Comparison of ENCODE assay signal across 36 mouse cellular contexts in the genomic region with DNA sequence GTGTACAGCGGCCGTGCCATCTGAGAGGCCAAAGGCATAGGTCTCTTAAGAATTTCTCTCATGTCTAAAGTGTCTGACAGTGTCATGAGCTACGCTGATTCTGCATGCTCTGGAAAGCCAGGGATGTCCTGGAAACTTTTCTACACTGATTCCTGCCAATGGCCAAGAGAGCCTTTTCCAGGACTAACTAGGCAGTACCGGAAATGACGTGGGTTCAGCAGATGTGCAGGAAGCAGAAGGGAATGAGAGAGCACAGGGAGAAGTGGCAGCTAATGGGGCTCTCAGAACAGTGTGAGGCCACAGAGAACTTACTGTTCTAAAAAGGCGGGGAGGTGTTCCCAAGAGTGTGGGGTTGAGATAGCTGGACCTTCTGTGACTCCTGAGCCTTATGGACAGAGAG. TPM values are rescaled to one million over a fixed set of nuclear protein-coding genes. Genes with fewer than 3 reads are reported as not detected.
A peak's percentile ranks its signal among the peaks of the same experiment; 100 is the strongest.
DNase-seq lines count a peak whose midpoint lies in the region; ATAC-seq and TF ChIP-seq lines count a peak whose summit lies in the region.
"Had no signal": no experiment of that assay in that cellular context is flagged by ENCODE, and none has a peak within 500 bp of the region (broad histone marks: within the 10 kb centered on the region; RNA-seq: fewer than 3 reads in every experiment).

No protein-coding gene starts in this region.

- intact Hi-C loops in heart, adult 2 months (cut with DNase I) = no loop called here

- no peaks in the 10 kb centered on the region for H3K27me3 ChIP-seq in heart, adult 2 months (ENCODE audit: control insufficient read depth, insufficient read depth, low read length)
- no peaks in the 10 kb centered on the region for H3K27me3 ChIP-seq in heart, embryonic 11.5 days (ENCODE audit: control insufficient read depth, insufficient read depth, low read length)
- H3K27me3 ChIP-seq: embryonic facial prominence, embryonic 12.5 days; heart, embryonic 13.5 days; hindbrain, embryonic 15.5 days; kidney, embryonic 15.5 days; limb, embryonic 13.5 days; neural tube, embryonic 12.5 days had no signal

- no peaks in the 10 kb centered on the region for H3K36me3 ChIP-seq in heart, adult 2 months (ENCODE audit: control insufficient read depth, insufficient read depth, low read length)
- no peaks in the 10 kb centered on the region for H3K36me3 ChIP-seq in heart, embryonic 11.5 days (ENCODE audit: control insufficient read depth, insufficient read depth, low read length)
- H3K36me3 ChIP-seq: embryonic facial prominence, embryonic 12.5 days; G1E; hindbrain, embryonic 10.5 days; hindbrain, embryonic 15.5 days; kidney, embryonic 15.5 days; limb, embryonic 13.5 days; midbrain, embryonic 12.5 days; neural tube, embryonic 12.5 days had no signal

- TF ChIP-seq CTCF in heart, adult 2 months (IDR thresholded peaks at IDR 0.05) = no peak

- no peak overlapping the region for H3K4me2 ChIP-seq in heart, embryonic 11.5 days
- H3K4me2 ChIP-seq: embryonic facial prominence, embryonic 12.5 days; heart, embryonic 13.5 days; hindbrain, embryonic 15.5 days; kidney, embryonic 15.5 days; limb, embryonic 13.5 days; liver, embryonic 11.5 days; midbrain, embryonic 12.5 days; neural tube, embryonic 12.5 days had no signal

- no peaks in the 10 kb centered on the region for H3K79me2 ChIP-seq in heart, adult 2 months (replicated peaks; ENCODE audit: control insufficient read depth, insufficient read depth, low read length)

- WGBS in heart, adult 2 months = 65% methylated on average over 6 of the region's 6 CpGs
- WGBS in heart, embryonic 11.5 days (ENCODE audit: insufficient replicate concordance) = 82% methylated on average over 6 of the region's 6 CpGs

- H3K27ac ChIP-seq in heart, adult 2 months = no peak overlapping the region; the same call in 1 of the 2 replicates
- H3K27ac ChIP-seq in heart, embryonic 11.5 days (ENCODE audit: low read depth, low read length) = no peak overlapping the region
- H3K27ac ChIP-seq: embryonic facial prominence, embryonic 12.5 days; heart, embryonic 13.5 days; hindbrain, embryonic 10.5 days; hindbrain, embryonic 15.5 days; kidney, embryonic 15.5 days; left cerebral cortex, adult 2 months; limb, embryonic 13.5 days; midbrain, embryonic 12.5 days; neural tube, embryonic 12.5 days had no signal

- H3K9ac ChIP-seq in heart, adult 2 months (ENCODE audit: low read depth, low read length) = no peak overlapping the region
- H3K9ac ChIP-seq in heart, embryonic 11.5 days (ENCODE audit: low read depth, low read length) = no peak overlapping the region
- H3K9ac ChIP-seq: embryonic facial prominence, embryonic 12.5 days; heart, embryonic 13.5 days; hindbrain, embryonic 15.5 days; kidney, embryonic 15.5 days; limb, embryonic 13.5 days; midbrain, embryonic 12.5 days; neural tube, embryonic 12.5 days had no signal

- peaks cover 2% of the 10 kb centered on the region for H3K4me1 ChIP-seq in heart, adult 2 months (ENCODE audit: control insufficient read depth, insufficient read depth, low read length)
- H3K4me1 ChIP-seq in heart, embryonic 11.5 days (ENCODE audit: control insufficient read depth, insufficient read depth, low read length) = peaks cover 3% of the 10 kb centered on the region; the same call in 1 of the 2 replicates
- H3K4me1 ChIP-seq: embryonic facial prominence, embryonic 12.5 days had no signal

- ATAC-seq in heart, embryonic 11.5 days (replicated peaks; ENCODE audit: insufficient number of reproducible peaks, low FRiP score, low TSS enrichment) = no peak
- no peak for ATAC-seq in megakaryocyte, adult 5-6 weeks (ENCODE audit: poor library complexity, severe bottlenecking)
- ATAC-seq: forebrain, embryonic 14.5 days; inflammation-experienced regulatory T-cells, adult 6 months had no signal

- peak; percentile 71 for DNase-seq in gastrocnemius, adult 18-20 months (ENCODE audit: low spot score)
- no peak for DNase-seq in gastrocnemius, adult 8-10 months (ENCODE audit: low spot score in 2 of 2)
- DNase-seq in heart, adult 2 months = peak in 1 of 2 experiments; percentile 43
- DNase-seq in lung, postnatal 36 days = peak; percentile 21
- no peak for DNase-seq in lung, postnatal 14 days
- DNase-seq: adrenal gland, postnatal 14 days; cerebellum, adult 11-12 months; cerebellum, adult 9-11 months; embryo, embryonic 11 days; right cerebral cortex, adult 18-20 months; right cerebral cortex, postnatal 4 days; thymus, adult 2 months; thymus, postnatal 4 days had no signal

- 0 out of 2 replicates have a peak, but pooled peaks have one; percentile 13 for TF ChIP-seq EP300 in heart, adult 2 months (IDR thresholded peaks at IDR 0.05; ENCODE audit: insufficient read depth, low read depth, low read length)

- H3K4me3 ChIP-seq in heart, adult 2 months = no peak overlapping the region
- no peak overlapping the region for H3K4me3 ChIP-seq in heart, embryonic 11.5 days (ENCODE audit: low read depth, low read length)
- H3K4me3 ChIP-seq: embryonic facial prominence, embryonic 12.5 days; heart, embryonic 13.5 days; hindbrain, embryonic 10.5 days; hindbrain, embryonic 15.5 days; kidney, embryonic 15.5 days; layer of hippocampus, adult 2 months; left cerebral cortex, adult 2 months; limb, embryonic 13.5 days; megakaryocyte, embryonic 14.5 days; midbrain, embryonic 12.5 days; myocyte; neural tube, embryonic 12.5 days had no signal

- no peaks in the 10 kb centered on the region for H3K9me3 ChIP-seq in heart, embryonic 11.5 days (replicated peaks; ENCODE audit: control insufficient read depth, low read length)
- H3K9me3 ChIP-seq: embryonic facial prominence, embryonic 12.5 days; G1E; heart, embryonic 13.5 days; hindbrain, embryonic 10.5 days; hindbrain, embryonic 15.5 days; kidney, embryonic 15.5 days; limb, embryonic 13.5 days; megakaryocyte, embryonic 14.5 days; midbrain, embryonic 12.5 days; neural tube, embryonic 12.5 days had no signal

- TF ChIP-seq POLR2A in heart, adult 2 months (IDR thresholded peaks at IDR 0.05; ENCODE audit: insufficient read depth, low read depth, low read length) = peak; percentile 40; the same call in 1 of the 2 replicates

RNA-seq across cellular contexts. Expression of a gene that starts 11.9 kb away (rescaled TPM):
- 10 to 100 TPM in 1 of 2 experiments, 1 to 10 TPM in 1; 7.6 to 10.6 TPM for total RNA-seq in gastrocnemius, adult 18-20 months (2021)
- 10 to 100 TPM in 1 of 4 experiments, 1 to 10 TPM in 3; 7.3 to 10.5 (median 7.7) TPM for total RNA-seq in gastrocnemius, adult 8-10 months (2022)
- total RNA-seq in heart, adult 2 months (2021) = 10 to 100 TPM; 10.9 to 13.5 TPM
- polyA plus RNA-seq in heart, adult 2 months (2012; rRNA removed) = 25.9 and 39.9 TPM in 2 replicates
- polyA plus RNA-seq in heart, embryonic 11.5 days (2014; fragmentation: Nextera tagmentation; extraction: Ambion mirVana) = 22.8 and 24.0 TPM in 2 replicates
- total RNA-seq in megakaryocyte, adult 5-6 weeks (2015) = 29.6 and 40.0 TPM in 2 replicates
- 26.1 and 34.4 TPM in 2 replicates for total RNA-seq in megakaryocyte, adult 5-6 weeks (2017)

RNA-seq across cellular contexts. Expression of a gene that starts 15.2 kb away (rescaled TPM):
- under 1 TPM; 0.40 to 0.43 TPM for total RNA-seq in gastrocnemius, adult 18-20 months (2021)
- total RNA-seq in gastrocnemius, adult 8-10 months (2022) = under 1 TPM; 0.11 to 0.44 (median 0.27) TPM
- total RNA-seq in heart, adult 2 months (2021) = not detected
- polyA plus RNA-seq in heart, adult 2 months (2012; rRNA removed) = 0.10 and 0.35 TPM in 2 replicates
- 0.31 and 0.35 TPM in 2 replicates for polyA plus RNA-seq in heart, embryonic 11.5 days (2014; fragmentation: Nextera tagmentation; extraction: Ambion mirVana)
- total RNA-seq in megakaryocyte, adult 5-6 weeks (2015) = not detected in 2 replicates
- not detected in 2 replicates for total RNA-seq in megakaryocyte, adult 5-6 weeks (2017)
- total RNA-seq: layer of hippocampus, adult 2 months; layer of hippocampus, postnatal 14 days; left cerebral cortex, adult 2 months; left cerebral cortex, postnatal 25 days had no signal
- polyA plus RNA-seq: embryonic facial prominence, embryonic 12.5 days; G1E; hindbrain, embryonic 10.5 days; inflammation-experienced regulatory T-cells, adult 6 months; limb, embryonic 13.5 days; liver, embryonic 11.5 days; liver, embryonic 16.5 days; lung, embryonic 16.5 days; midbrain, embryonic 12.5 days; midbrain, postnatal 0 days; neural tube, embryonic 12.5 days had no signal

RNA-seq across cellular contexts. Expression of a gene that starts 24.5 kb away (rescaled TPM):
- total RNA-seq in gastrocnemius, adult 18-20 months (2021) = 1,000 to 10,000 TPM in 1 of 2 experiments, 100 to 1,000 TPM in 1; 896 to 1,049 TPM
- total RNA-seq in gastrocnemius, adult 8-10 months (2022) = 100 to 1,000 TPM; 819 to 944 (median 894) TPM
- total RNA-seq in heart, adult 2 months (2021) = 100 to 1,000 TPM; 462 to 588 TPM
- polyA plus RNA-seq in heart, adult 2 months (2012; rRNA removed) = 319 and 349 TPM in 2 replicates
- 4.7 and 7.0 TPM in 2 replicates for polyA plus RNA-seq in heart, embryonic 11.5 days (2014; fragmentation: Nextera tagmentation; extraction: Ambion mirVana)
- 0.02 TPM in 1 of 2 replicates, not detected in the other for total RNA-seq in megakaryocyte, adult 5-6 weeks (2015)
- not detected in 2 replicates for total RNA-seq in megakaryocyte, adult 5-6 weeks (2017)
- polyA plus RNA-seq: G1E had no signal

RNA-seq across cellular contexts. Expression of a gene that starts 53.7 kb away (rescaled TPM):
- total RNA-seq in gastrocnemius, adult 18-20 months (2021) = 1,000 to 10,000 TPM; 2,670 to 3,214 TPM
- 1,000 to 10,000 TPM; 2,216 to 3,193 (median 3,049) TPM for total RNA-seq in gastrocnemius, adult 8-10 months (2022)
- total RNA-seq in heart, adult 2 months (2021) = 1 to 10 TPM; 3.3 to 5.6 TPM
- polyA plus RNA-seq in heart, adult 2 months (2012; rRNA removed) = 51.7 and 53.8 TPM in 2 replicates
- polyA plus RNA-seq in heart, embryonic 11.5 days (2014; fragmentation: Nextera tagmentation; extraction: Ambion mirVana) = 205 and 230 TPM in 2 replicates
- total RNA-seq in megakaryocyte, adult 5-6 weeks (2015) = not detected in 2 replicates
- not detected in 2 replicates for total RNA-seq in megakaryocyte, adult 5-6 weeks (2017)
- total RNA-seq: G1E had no signal
- polyA plus RNA-seq: G1E; inflammation-experienced regulatory T-cells, adult 6 months had no signal

RNA-seq across cellular contexts. Expression of a gene that starts 55.7 kb away (rescaled TPM):
- total RNA-seq in gastrocnemius, adult 18-20 months (2021) = not detected
- not detected for total RNA-seq in gastrocnemius, adult 8-10 months (2022)
- total RNA-seq in heart, adult 2 months (2021) = not detected
- 0.04 and 0.06 TPM in 2 replicates for polyA plus RNA-seq in heart, adult 2 months (2012; rRNA removed)
- 0.59 and 0.77 TPM in 2 replicates for polyA plus RNA-seq in heart, embryonic 11.5 days (2014; fragmentation: Nextera tagmentation; extraction: Ambion mirVana)
- total RNA-seq in megakaryocyte, adult 5-6 weeks (2015) = not detected in 2 replicates
- total RNA-seq in megakaryocyte, adult 5-6 weeks (2017) = not detected in 2 replicates
- total RNA-seq: G1E had no signal
- polyA plus RNA-seq: G1E; heart, embryonic 13.5 days; inflammation-experienced regulatory T-cells, adult 6 months; kidney, embryonic 15.5 days; lung, embryonic 16.5 days had no signal

Comparison
In these comparisons a context has a peak if more than half of its experiments do, and no peak if none do; other contexts are left out.
1. DNase-seq: peak in gastrocnemius, adult 18-20 months (single experiment) and lung, postnatal 36 days (single experiment); none in gastrocnemius, adult 8-10 months (0 of 2) and lung, postnatal 14 days (single experiment).
2. RNA of a gene that starts 24.5 kb away (total RNA-seq): 896 to 1,049 TPM in gastrocnemius, adult 18-20 months, 819 to 944 TPM in gastrocnemius, adult 8-10 months and 462 to 588 TPM in heart, adult 2 months; 0.02 TPM in megakaryocyte, adult 5-6 weeks; every median in the first group is over 100 times any median in the second.